Mouse (Mus musculus) E14TG2a.4 (cell line): ENCODE measurements around the gene Nrgn.
A peak's percentile ranks its signal among the peaks of the same experiment; 100 is the strongest.

Experiments
- H3K27me3 ChIP-seq: 2 replicates; pipeline ENCODE4 v1.6.1; 2014; ENCODE audit warnings: low read length, control low read depth; ENCODE audit not compliant: insufficient read depth
- H3K36me3 ChIP-seq: 2 replicates; pipeline ENCODE4 v1.6.1; 2014; ENCODE audit warnings: low read length, control low read depth; ENCODE audit not compliant: insufficient read depth
- H3K4me1 ChIP-seq: replicated peaks from 2 replicates; pipeline ENCODE4 v1.6.1; 2014; ENCODE audit warnings: low read depth, low read length, control low read depth
- H3K4me3 ChIP-seq: replicated peaks from 2 replicates; pipeline ENCODE4 v1.5.1; 2014; ENCODE audit warnings: mild to moderate bottlenecking, low read length
- H3K9me3 ChIP-seq: 2 replicates; pipeline ENCODE4 v1.6.1; 2014; ENCODE audit warnings: low read length, control low read depth
- CTCF ChIP-seq: conservative IDR thresholded peaks from 2 replicates; pipeline ENCODE4 v1.5.1; 2014; ENCODE audit warnings: low read length
- NANOG ChIP-seq: IDR thresholded peaks from 2 replicates; pipeline ENCODE4 v1.6.1; 2014; ENCODE audit warnings: borderline replicate concordance, low read length, mixed read lengths
- POU5F1 ChIP-seq: IDR thresholded peaks from 2 replicates; pipeline ENCODE4 v1.6.1; 2014; ENCODE audit warnings: low read length, borderline replicate concordance

Gene Nrgn

GRCm38 (mm10) chr9:37527396-37528224 is 25.1 kb downstream of the Nrgn start, which contains the start of gene Esam:
TSS of gene Esam (plus strand) at chr9:37528078.
- peak within 1 kb of the TSS; percentile 68 for H3K4me3 ChIP-seq
- no peaks in the 10 kb centered on the region for H3K9me3 ChIP-seq
- peaks cover 57% of the 10 kb centered on the region for H3K27me3 ChIP-seq
- peaks cover 34% of the 10 kb centered on the region for H3K36me3 ChIP-seq
- peaks cover 79% of the 10 kb centered on the region for H3K4me1 ChIP-seq
- TF ChIP-seq NANOG (no peak), CTCF (no peak), POU5F1 (no peak)

GRCm38 (mm10) chr9:37526443-37527395 is 26.0 kb downstream of the Nrgn start:
- TF ChIP-seq CTCF (peak; percentile 45), POU5F1 (no peak)
- Histone ChIP-seq H3K9me3 (no peaks in the 10 kb centered on the region), H3K36me3 (peaks cover 43% of the 10 kb centered on the region), H3K27me3 (peaks cover 49% of the 10 kb centered on the region), H3K4me3 (peak overlapping the region; percentile 68), H3K4me1 (peaks cover 71% of the 10 kb centered on the region)

- no peak overlapping the region for H3K4me3 ChIP-seq
- H3K4me1 ChIP-seq: peaks cover 60% of the 10 kb centered on the region
- H3K36me3 ChIP-seq: peaks cover 53% of the 10 kb centered on the region
- H3K27me3 ChIP-seq: peaks cover 38% of the 10 kb centered on the region
- no peak for TF ChIP-seq CTCF
- peak; percentile 54; the same call in 1 of the 2 replicates for TF ChIP-seq NANOG
- H3K9me3 ChIP-seq: no peaks in the 10 kb centered on the region
Measured at GRCm38 (mm10) chr9:37525461-37525860, 27.2 kb downstream of the Nrgn start.

- no peak overlapping the region for H3K4me3 ChIP-seq
- H3K36me3 ChIP-seq: peaks cover 80% of the 10 kb centered on the region
- no peaks in the 10 kb centered on the region for H3K27me3 ChIP-seq
- no peaks in the 10 kb centered on the region for H3K9me3 ChIP-seq
- H3K4me1 ChIP-seq: peaks cover 32% of the 10 kb centered on the region
- TF ChIP-seq CTCF: no peak
- no peak for TF ChIP-seq POU5F1
- TF ChIP-seq NANOG: no peak
Measured at GRCm38 (mm10) chr9:37519995-37520394, 32.7 kb downstream of the Nrgn start.

- Histone ChIP-seq H3K27me3 (no peaks in the 10 kb centered on the region), H3K4me3 (no peak overlapping the region), H3K4me1 (peaks cover 37% of the 10 kb centered on the region), H3K9me3 (no peaks in the 10 kb centered on the region), H3K36me3 (peaks cover 75% of the 10 kb centered on the region)
- TF ChIP-seq CTCF (no peak), POU5F1 (no peak), NANOG (no peak)
Measured at GRCm38 (mm10) chr9:37518991-37519390, 33.7 kb downstream of the Nrgn start.

- no peaks in the 10 kb centered on the region for H3K9me3 ChIP-seq
- H3K36me3 ChIP-seq: peaks cover 72% of the 10 kb centered on the region
- no peak overlapping the region for H3K4me3 ChIP-seq
- TF ChIP-seq NANOG (no peak), CTCF (no peak), POU5F1 (no peak)
- no peaks in the 10 kb centered on the region for H3K27me3 ChIP-seq
- H3K4me1 ChIP-seq: peaks cover 49% of the 10 kb centered on the region
Measured at GRCm38 (mm10) chr9:37517467-37517866, 35.2 kb downstream of the Nrgn start.

- no peak for TF ChIP-seq CTCF
- no peak for TF ChIP-seq POU5F1
- TF ChIP-seq NANOG: no peak
- Histone ChIP-seq H3K4me3 (no peak overlapping the region), H3K9me3 (peaks cover 18% of the 10 kb centered on the region), H3K36me3 (peaks cover 51% of the 10 kb centered on the region), H3K27me3 (no peaks in the 10 kb centered on the region), H3K4me1 (peaks cover 49% of the 10 kb centered on the region)
Measured at GRCm38 (mm10) chr9:37514456-37514855, 38.2 kb downstream of the Nrgn start.

GRCm38 (mm10) chr9:37512097-37512496 is 40.6 kb downstream of the Nrgn start:
- H3K4me1 ChIP-seq: peaks cover 57% of the 10 kb centered on the region
- H3K36me3 ChIP-seq: peaks cover 38% of the 10 kb centered on the region
- no peak overlapping the region for H3K4me3 ChIP-seq
- TF ChIP-seq POU5F1 (no peak), NANOG (no peak), CTCF (no peak)
- no peaks in the 10 kb centered on the region for H3K27me3 ChIP-seq
- peaks cover 18% of the 10 kb centered on the region for H3K9me3 ChIP-seq
